Mouse (Mus musculus): ENCODE measurements around the gene Phc3. TPM values are rescaled to one million over a fixed set of nuclear protein-coding genes. Genes with fewer than 3 reads are reported as not detected.

Phc3 gene
- polyA plus RNA-seq, 1 experiment = not detected

DNA sequence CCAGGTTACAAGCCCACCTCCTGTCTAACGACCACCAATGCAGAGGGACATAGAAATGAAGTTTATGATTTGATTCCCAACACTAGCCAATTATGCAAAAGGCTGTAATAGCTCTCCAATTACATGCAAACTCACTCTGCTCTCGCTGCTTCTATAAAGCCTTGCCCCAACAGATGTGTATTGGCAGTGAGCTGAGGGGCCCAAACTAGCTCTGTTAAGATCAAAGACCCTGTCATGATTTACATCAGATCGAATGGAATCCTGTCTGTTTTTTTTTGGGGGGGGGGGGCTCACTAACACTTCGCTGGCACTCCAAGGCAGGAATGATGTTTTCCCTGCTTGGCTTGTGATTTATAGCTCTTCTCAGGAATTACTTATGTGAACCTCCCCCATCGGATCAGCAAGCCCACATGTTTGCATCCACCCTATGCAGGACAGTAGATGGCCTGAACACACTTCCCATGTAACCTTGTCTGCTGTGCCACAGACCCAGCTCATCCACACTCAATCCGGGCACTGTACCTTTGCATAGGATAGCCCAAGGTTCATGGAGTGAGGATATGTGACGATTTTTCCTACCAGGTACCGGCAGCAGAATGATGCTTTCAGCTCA, 13.8 kb upstream of the Phc3 start:
- WGBS = 79% methylated on average over 8 of the region's 8 CpGs
- no peak for TF ChIP-seq POLR2A (IDR thresholded peaks at IDR 0.05; ENCODE audit: insufficient read depth, low read depth, low read length)
- no peak for TF ChIP-seq CTCF (IDR thresholded peaks at IDR 0.05; ENCODE audit: insufficient read depth, low read depth, low read length)
- H3K4me3 ChIP-seq (ENCODE audit: insufficient read depth, low read depth, low read length) = no peak overlapping the region
- H3K4me1 ChIP-seq (ENCODE audit: control insufficient read depth, insufficient read depth, low read length) = peaks cover 2% of the 10 kb centered on the region
- no peak overlapping the region for H3K27ac ChIP-seq (ENCODE audit: insufficient read depth, low read depth, low read length)

GRCm38 (mm10) chr3:30981616-30982380, 12.6 kb upstream of the Phc3 start:
- Histone ChIP-seq H3K4me3 (ENCODE audit: insufficient read depth, low read depth, low read length) (no peak overlapping the region), H3K4me1 (ENCODE audit: control insufficient read depth, insufficient read depth, low read length) (no peaks in the 10 kb centered on the region), H3K27ac (ENCODE audit: insufficient read depth, low read depth, low read length) (no peak overlapping the region)
- 82% methylated on average over 5 of the region's 5 CpGs for WGBS
- TF ChIP-seq CTCF (IDR thresholded peaks at IDR 0.05; ENCODE audit: insufficient read depth, low read depth, low read length) = no peak
- TF ChIP-seq POLR2A (IDR thresholded peaks at IDR 0.05; ENCODE audit: insufficient read depth, low read depth, low read length) = no peak

- 95% methylated on average over 1 of the region's 1 CpGs for WGBS
- no peaks in the 10 kb centered on the region for H3K4me1 ChIP-seq (ENCODE audit: control insufficient read depth, insufficient read depth, low read length)
- H3K4me3 ChIP-seq (ENCODE audit: insufficient read depth, low read depth, low read length) = no peak overlapping the region
- no peak overlapping the region for H3K27ac ChIP-seq (ENCODE audit: insufficient read depth, low read depth, low read length)
- TF ChIP-seq POLR2A (IDR thresholded peaks at IDR 0.05; ENCODE audit: insufficient read depth, low read depth, low read length) (no peak), CTCF (IDR thresholded peaks at IDR 0.05; ENCODE audit: insufficient read depth, low read depth, low read length) (no peak)
These were observed 7.9 kb upstream of the Phc3 start for GRCm38 (mm10) chr3:30976991-30977603.

- Histone ChIP-seq H3K4me3 (ENCODE audit: insufficient read depth, low read depth, low read length) (no peak overlapping the region), H3K4me1 (ENCODE audit: control insufficient read depth, insufficient read depth, low read length) (no peaks in the 10 kb centered on the region), H3K27ac (ENCODE audit: insufficient read depth, low read depth, low read length) (no peak overlapping the region)
- TF ChIP-seq CTCF (IDR thresholded peaks at IDR 0.05; ENCODE audit: insufficient read depth, low read depth, low read length) (peak; percentile 38; the same call in 1 of the 2 replicates), POLR2A (IDR thresholded peaks at IDR 0.05; ENCODE audit: insufficient read depth, low read depth, low read length) (no peak)
- 50% methylated on average over 9 of the region's 9 CpGs for WGBS
These were observed 6.0 kb upstream of the Phc3 start for GRCm38 (mm10) chr3:30975102-30975754.

GRCm38 (mm10) chr3:30968531-30969092, 603 bp downstream of the Phc3 start:
- peak overlapping the region; percentile 66 for H3K4me3 ChIP-seq (ENCODE audit: insufficient read depth, low read depth, low read length)
- WGBS = under 1% methylated on average over 51 of the region's 54 CpGs
- H3K27ac ChIP-seq (ENCODE audit: insufficient read depth, low read depth, low read length) = peak overlapping the region; percentile 67
- TF ChIP-seq POLR2A (IDR thresholded peaks at IDR 0.05; ENCODE audit: insufficient read depth, low read depth, low read length) (no peak), CTCF (IDR thresholded peaks at IDR 0.05; ENCODE audit: insufficient read depth, low read depth, low read length) (no peak)
- H3K4me1 ChIP-seq (ENCODE audit: control insufficient read depth, insufficient read depth, low read length) = 0 out of 2 replicates have a peak, but pooled peaks cover 2% of the 10 kb centered on the region

DNA sequence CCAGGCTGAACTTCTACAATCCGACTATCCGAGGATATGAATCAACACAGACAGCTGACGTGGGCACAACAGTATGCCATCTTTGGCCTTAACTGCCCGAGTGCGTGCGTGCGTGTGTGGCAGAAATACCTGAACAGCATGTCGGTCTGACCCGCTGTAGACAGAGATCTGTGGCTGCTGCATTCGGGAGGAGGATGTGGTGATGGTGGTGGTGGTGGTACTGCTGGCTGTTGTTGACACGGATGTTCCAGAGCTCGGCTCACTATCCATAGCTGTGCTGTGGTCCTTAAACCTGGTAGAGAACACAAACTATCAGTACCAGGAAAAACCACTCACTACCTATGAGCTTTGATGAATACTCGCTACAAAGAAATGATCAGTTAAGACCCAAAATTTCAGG, 3.6 kb downstream of the Phc3 start:
- TF ChIP-seq CTCF (IDR thresholded peaks at IDR 0.05; ENCODE audit: insufficient read depth, low read depth, low read length) = no peak
- no peak for TF ChIP-seq POLR2A (IDR thresholded peaks at IDR 0.05; ENCODE audit: insufficient read depth, low read depth, low read length)
- 96% methylated on average over 13 of the region's 13 CpGs for WGBS

GRCm38 (mm10) chr3:30964216-30964615, 5.0 kb downstream of the Phc3 start:
- no peak for TF ChIP-seq CTCF (IDR thresholded peaks at IDR 0.05; ENCODE audit: insufficient read depth, low read depth, low read length)
- TF ChIP-seq POLR2A (IDR thresholded peaks at IDR 0.05; ENCODE audit: insufficient read depth, low read depth, low read length) = no peak

More for the DNA sequence above, 3.6 kb downstream of the Phc3 start:
- 0 out of 2 replicates have a peak, but pooled peaks cover 5% of the 10 kb centered on the region for H3K4me1 ChIP-seq (ENCODE audit: control insufficient read depth, insufficient read depth, low read length)
- H3K27ac ChIP-seq (ENCODE audit: insufficient read depth, low read depth, low read length) = no peak overlapping the region
- H3K4me3 ChIP-seq (ENCODE audit: insufficient read depth, low read depth, low read length) = no peak overlapping the region

DNA sequence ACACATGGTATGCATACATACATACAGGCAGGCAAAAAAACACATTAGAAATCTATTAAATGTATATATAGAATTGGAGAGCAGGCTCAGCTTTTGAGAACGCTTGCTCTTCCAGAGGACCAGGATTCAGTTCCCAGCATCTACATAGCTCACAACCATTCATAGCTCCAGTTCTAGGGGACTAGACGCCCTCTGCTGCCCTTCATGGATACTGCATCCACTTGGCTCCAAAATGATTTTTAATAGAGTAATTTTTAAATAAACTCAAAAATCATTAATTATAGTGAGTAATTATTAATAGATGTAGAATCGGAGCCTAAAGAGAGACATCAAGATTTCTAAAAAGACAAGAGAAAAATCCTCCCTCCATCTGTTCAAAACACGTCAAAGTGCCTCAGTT, 6.1 kb downstream of the Phc3 start:
- TF ChIP-seq CTCF (IDR thresholded peaks at IDR 0.05; ENCODE audit: insufficient read depth, low read depth, low read length) (no peak), POLR2A (IDR thresholded peaks at IDR 0.05; ENCODE audit: insufficient read depth, low read depth, low read length) (no peak)
- no peak overlapping the region for H3K27ac ChIP-seq (ENCODE audit: insufficient read depth, low read depth, low read length)
- H3K4me3 ChIP-seq (ENCODE audit: insufficient read depth, low read depth, low read length) = no peak overlapping the region
- peaks cover 7% of the 10 kb centered on the region for H3K4me1 ChIP-seq (ENCODE audit: control insufficient read depth, insufficient read depth, low read length)
- WGBS = 96% methylated on average over 4 of the region's 4 CpGs

More at GRCm38 (mm10) chr3:30964216-30964615, 5.0 kb downstream of the Phc3 start:
- WGBS = 64% methylated on average over 3 of the region's 3 CpGs
- no peak overlapping the region for H3K27ac ChIP-seq (ENCODE audit: insufficient read depth, low read depth, low read length)
- H3K4me1 ChIP-seq (ENCODE audit: control insufficient read depth, insufficient read depth, low read length) = peaks cover 7% of the 10 kb centered on the region
- H3K4me3 ChIP-seq (ENCODE audit: insufficient read depth, low read depth, low read length) = no peak overlapping the region
